Mouse (Mus musculus) left cerebral cortex, postnatal 36 days (tissue): ENCODE measurements around the gene Atpif1. TPM values are rescaled to one million over a fixed set of nuclear protein-coding genes. Genes with fewer than 3 reads are reported as not detected.
"Not testable (repeated sequence)": the region's sequence is repeated elsewhere in the genome, so short reads cannot be mapped to it uniquely, and the experiment has no call there.

Source experiments
- DNase-seq, 2 experiments: peaks; one replicate each; pipeline ENCODE4 v3.0.0; 2021 to 2022; ENCODE audit warnings: low spot score in 2 of 2, mixed read lengths in 1 of 2
- intact Hi-C: fragments of 180-260 bp; cut with DNase I; formaldehyde crosslinking; loops from one replicate; pipeline ENCODE4 v1.15.1; 2025
- total RNA-seq, 2 experiments: library from RNA; stranded (reverse); gene quantifications; 2 replicates each; pipeline ENCODE4 v1.2.3; 2021

Gene Atpif1
- 100 to 1,000 TPM; 457 to 501 TPM for total RNA-seq

GRCm38 (mm10) chr4:132532981-132533916 is at the start of gene Atpif1:
Gene Atpif1, minus strand, starts transcription at chr4:132533659.
- intact Hi-C loops, result no loop called here
- DNase-seq, result peak; percentile 82 to 84

GRCm38 (mm10) chr4:132574809-132575347 is 41.4 kb upstream of the Atpif1 start:
- intact Hi-C loops, result no loop called here
- DNase-seq, result no peak

DNA sequence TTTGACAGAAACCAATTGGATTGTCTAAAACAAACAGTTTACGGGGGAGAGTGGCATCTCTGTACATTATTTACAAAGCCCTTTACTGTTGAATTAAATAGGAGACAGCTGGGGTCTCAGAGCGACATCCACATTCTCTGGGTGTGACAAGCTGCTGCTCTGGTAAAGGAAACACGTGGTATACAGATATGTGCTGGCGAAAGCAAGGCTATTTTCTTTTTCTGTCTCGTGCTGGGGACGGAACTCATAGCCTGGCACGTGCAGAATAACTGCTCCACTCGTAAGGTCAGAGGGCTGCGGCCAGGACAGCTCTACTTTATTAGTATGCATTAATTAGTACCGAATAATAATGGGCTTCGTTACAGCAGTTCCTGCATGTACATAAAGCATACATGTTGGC is 39.9 kb upstream of the Atpif1 start:
- no peak for DNase-seq
- intact Hi-C loops, result no loop called here

- intact Hi-C loops, result no loop called here
- no peak for DNase-seq
These were observed 37.7 kb upstream of the Atpif1 start for GRCm38 (mm10) chr4:132571190-132571589.

GRCm38 (mm10) chr4:132569115-132569514 is 35.7 kb upstream of the Atpif1 start:
- no peak for DNase-seq
- intact Hi-C loops, result loop anchor here (5.0 kb wide), 1 partner anchor 48 kb away; no protein-coding TSS in a partner anchor

DNA sequence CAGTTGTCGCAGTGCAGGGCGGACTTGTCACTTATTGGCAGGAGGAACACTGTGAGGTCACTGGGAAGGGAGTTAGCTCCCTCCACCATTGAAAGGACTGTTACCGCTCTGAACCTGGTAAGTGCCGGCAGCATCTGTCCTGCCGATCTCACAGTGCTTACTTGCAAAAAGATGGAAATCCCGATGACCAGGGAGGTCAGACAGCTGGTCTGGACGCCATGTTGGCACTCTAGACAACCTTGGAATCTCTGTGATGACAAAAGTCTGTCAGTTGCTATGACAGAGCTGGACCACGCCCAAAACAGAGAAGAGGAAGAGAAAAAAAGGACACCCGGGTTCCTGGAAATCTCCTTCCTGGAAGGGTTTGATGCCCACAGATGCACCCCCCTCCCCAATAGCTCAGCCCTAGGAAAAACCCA is 33.9 kb upstream of the Atpif1 start:
- DNase-seq, result no peak

GRCm38 (mm10) chr4:132565089-132565747 is 31.8 kb upstream of the Atpif1 start:
- DNase-seq, result no peak
- intact Hi-C loops, result loop anchor here (5.0 kb wide), 1 partner anchor 52 kb away; no protein-coding TSS in a partner anchor

More for the DNA sequence above, 33.9 kb upstream of the Atpif1 start:
- intact Hi-C loops, result loop anchor here (5.0 kb wide), 1 partner anchor 50 kb away; no protein-coding TSS in a partner anchor

DNA sequence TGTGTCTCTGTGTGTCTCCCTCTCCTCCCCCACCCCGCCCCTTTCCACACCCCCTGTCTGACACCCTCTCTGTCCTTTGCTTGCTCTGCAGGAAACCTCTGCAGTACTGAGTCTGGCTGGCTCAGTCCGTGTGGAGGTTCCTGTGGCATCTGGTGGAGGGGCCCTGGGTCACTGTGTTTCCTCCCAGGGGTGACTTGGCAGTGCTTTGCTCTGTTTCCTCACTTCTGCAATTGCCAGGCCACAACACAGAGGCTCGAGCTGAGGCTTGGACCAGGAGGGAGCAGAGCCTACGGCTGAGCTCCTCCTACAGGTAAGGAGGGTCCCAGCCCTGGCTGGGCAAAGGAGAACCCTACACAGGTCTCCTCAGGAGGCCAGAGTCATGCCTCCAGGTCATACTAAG is 30.5 kb upstream of the Atpif1 start, which contains the start of gene Ptafr:
Ptafr (plus strand) TSS at position 103 of the 400 bp plus-strand sequence.
- DNase-seq, result no peak
- intact Hi-C loops, result no loop called here

DNA sequence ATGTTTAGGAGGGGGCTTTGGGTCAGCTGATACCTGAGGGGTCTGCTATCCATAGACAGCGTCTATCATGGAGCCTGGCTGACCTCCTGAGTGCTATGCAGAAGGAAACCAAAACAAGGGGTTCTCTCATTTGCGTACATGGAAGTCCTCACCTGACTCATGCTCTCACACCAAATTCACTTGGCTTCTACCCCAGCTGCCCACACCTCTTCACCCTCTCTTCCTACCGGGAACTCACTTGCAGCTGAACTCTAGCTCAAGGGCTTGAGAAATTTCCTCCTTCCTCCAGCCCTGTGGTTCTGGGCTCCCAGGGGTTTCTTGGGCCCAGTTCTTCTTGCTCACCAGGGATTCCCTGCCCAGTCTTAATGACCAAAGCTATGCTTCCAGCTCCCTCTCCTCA is 29.8 kb upstream of the Atpif1 start:
- intact Hi-C loops, result no loop called here
- no peak for DNase-seq

GRCm38 (mm10) chr4:132555550-132555949 is 22.1 kb upstream of the Atpif1 start:
- DNase-seq, intact Hi-C loops: not testable (repeated sequence)

DNA sequence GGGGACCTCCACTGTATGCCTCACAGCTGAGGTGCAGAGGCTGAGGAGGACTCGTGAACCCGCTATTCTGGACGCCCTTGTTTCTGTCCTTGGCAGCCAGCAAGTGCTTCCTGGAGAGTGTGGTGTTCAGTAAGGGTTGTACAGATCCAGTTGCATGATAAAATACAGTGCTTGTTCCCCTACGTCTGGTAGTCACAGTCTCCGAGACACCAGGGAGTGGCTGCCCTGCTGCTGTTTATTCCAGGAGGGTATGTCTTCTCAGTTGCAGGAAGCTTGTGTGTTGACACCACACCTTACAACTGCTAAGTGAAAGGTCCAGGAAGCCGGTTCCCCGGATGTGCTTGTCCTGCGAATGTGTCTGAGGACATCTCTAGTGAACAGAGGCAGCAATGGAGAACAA is 21.2 kb upstream of the Atpif1 start:
- intact Hi-C loops, result no loop called here
- DNase-seq, result no peak

- DNase-seq, result no peak
- intact Hi-C loops, result no loop called here
These were observed 20.8 kb upstream of the Atpif1 start for GRCm38 (mm10) chr4:132554221-132554620.

GRCm38 (mm10) chr4:132545851-132546250 is 12.4 kb upstream of the Atpif1 start:
- intact Hi-C loops, result loop anchor here (2.0 to 5.0 kb wide), 2 partner anchors 93 to 131 kb away; partner anchors contain the start of gene Eya3
- peak in 1 of 2 experiments; percentile 62 for DNase-seq

- no peak for DNase-seq
- intact Hi-C loops, result no loop called here
These were observed 9.3 kb upstream of the Atpif1 start for GRCm38 (mm10) chr4:132542724-132543123.

DNA sequence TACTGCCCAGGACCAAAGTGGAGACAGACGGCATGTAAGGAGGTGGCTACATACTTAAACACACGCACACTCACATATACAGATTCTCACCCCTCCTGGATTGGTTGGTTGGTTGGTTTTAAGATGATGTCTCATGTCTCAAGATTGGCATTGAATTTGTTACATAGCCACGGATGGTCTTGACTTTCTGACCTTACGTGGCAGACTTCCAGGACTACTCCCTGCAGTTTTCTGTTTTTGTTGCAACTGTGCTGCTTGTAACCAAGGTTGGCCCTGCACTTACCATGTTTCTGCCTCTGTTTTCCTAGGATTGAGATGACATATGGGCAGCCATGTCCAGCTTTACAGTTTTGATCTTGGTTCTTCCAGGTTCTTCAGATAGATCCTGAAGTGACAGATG is 8.0 kb upstream of the Atpif1 start:
- intact Hi-C loops, result no loop called here
- DNase-seq, result no peak

DNA sequence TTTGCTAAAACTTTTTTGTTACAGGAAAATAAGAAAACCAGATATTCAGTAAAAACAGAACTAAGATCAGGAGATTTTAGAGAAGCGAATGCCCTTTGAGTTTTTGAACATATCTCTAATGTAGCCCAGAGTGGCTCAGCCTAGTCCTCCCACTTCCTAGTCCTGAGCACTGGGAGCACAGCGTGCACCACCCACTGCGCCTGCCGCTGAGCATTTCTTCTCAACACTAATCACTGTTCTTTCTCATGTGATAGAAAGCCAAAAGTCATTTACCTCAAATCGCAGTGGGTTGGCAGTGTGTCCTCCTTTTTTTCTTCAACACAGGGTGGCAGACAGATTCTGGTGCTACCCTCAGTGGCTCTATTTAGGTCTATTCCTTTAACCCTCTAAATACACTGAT is 6.0 kb upstream of the Atpif1 start:
- DNase-seq, result no peak
- intact Hi-C loops, result no loop called here

DNA sequence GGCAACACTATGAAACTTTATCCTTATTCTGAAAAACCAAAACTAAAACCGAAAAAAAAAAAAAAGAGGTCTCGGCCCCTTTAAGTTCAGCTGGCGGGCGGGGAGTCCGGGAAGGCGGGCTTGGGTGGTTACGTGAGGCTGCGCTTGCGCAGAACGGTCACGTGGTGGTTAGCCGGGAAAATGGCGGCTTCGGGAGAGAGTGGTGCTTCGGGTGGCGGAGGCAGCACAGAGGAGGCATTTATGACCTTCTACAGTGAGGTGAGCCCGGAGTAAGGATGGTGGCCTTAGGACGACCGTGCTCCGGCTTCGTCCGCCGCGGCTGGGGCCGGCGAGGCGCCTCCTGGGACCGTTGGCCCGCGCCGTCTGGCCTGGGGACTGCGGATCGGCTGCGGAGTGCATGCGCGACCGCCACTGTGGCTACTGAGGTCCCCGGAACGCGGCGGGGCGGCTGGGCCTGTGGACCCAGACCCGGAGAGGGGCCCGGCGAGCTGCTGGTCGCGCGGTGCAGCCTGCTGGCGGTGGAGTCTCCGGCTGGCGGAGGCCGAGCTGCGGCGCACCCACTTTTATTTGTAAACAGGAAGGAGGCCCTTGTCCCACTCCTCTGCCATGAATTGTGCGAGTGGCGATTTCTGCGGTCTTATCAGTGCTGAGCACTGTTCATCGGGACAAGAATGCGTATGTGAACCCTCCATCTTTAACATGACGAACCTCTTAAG is 2.1 kb upstream of the Atpif1 start, which contains the start of gene Dnajc8:
Dnajc8 (plus strand) TSS at position 145 of the 716 bp plus-strand sequence.
- DNase-seq, result peak; percentile 92 to 94

GRCm38 (mm10) chr4:132532496-132532895 is 963 bp downstream of the Atpif1 start:
- intact Hi-C loops, result no loop called here
- no peak for DNase-seq

More for the DNA sequence above, 2.1 kb upstream of the Atpif1 start, which contains the start of gene Dnajc8:
- intact Hi-C loops, result no loop called here

GRCm38 (mm10) chr4:132530033-132530804 is 3.2 kb downstream of the Atpif1 start:
- no peak for DNase-seq
- intact Hi-C loops, result no loop called here
